Mouse (Mus musculus) embryonic facial prominence, embryonic 14.5 days (tissue): ENCODE measurements around the gene Arhgef25. TPM values are rescaled to one million over a fixed set of nuclear protein-coding genes. Genes with fewer than 3 reads are reported as not detected.

Experiments
- ATAC-seq: fragments of 200-750 bp; cut with Nextera tagmentation; 2 replicates; pipeline ENCODE4 v1.8.0; 2017; ENCODE audit warnings: low read depth, moderate number of reproducible peaks, moderate TSS enrichment
- DNase-seq: peaks from one replicate; pipeline ENCODE4 v3.0.0-alpha.2; 2015; ENCODE audit warnings: low spot score
- H3K27ac ChIP-seq: fragments of 300-500 bp; sonication (generic); replicated peaks from 2 replicates; pipeline ENCODE4 v1.5.1; 2014; ENCODE audit warnings: low read depth, mild to moderate bottlenecking, low read length, moderate library complexity
- H3K27me3 ChIP-seq: fragments of 300-500 bp; sonication (generic); replicated peaks from 2 replicates; pipeline ENCODE4 v1.6.1; 2014; ENCODE audit warnings: low read length; ENCODE audit not compliant: control insufficient read depth, insufficient read depth
- H3K36me3 ChIP-seq: fragments of 300-500 bp; sonication (generic); 2 replicates; pipeline ENCODE4 v1.6.1; 2014; ENCODE audit warnings: low read length, mixed read lengths; ENCODE audit not compliant: control insufficient read depth, insufficient read depth
- H3K4me1 ChIP-seq: fragments of 300-500 bp; sonication (generic); 2 replicates; pipeline ENCODE4 v1.6.1; 2014; ENCODE audit warnings: antibody characterized with exemption, low read length; ENCODE audit not compliant: control insufficient read depth, insufficient read depth
- H3K4me2 ChIP-seq: fragments of 300-500 bp; sonication (generic); 2 replicates; pipeline ENCODE4 v1.6.1; 2014; ENCODE audit warnings: low read depth, mild to moderate bottlenecking, low read length, moderate library complexity, mixed read lengths
- H3K4me3 ChIP-seq: fragments of 300-500 bp; sonication (generic); 2 replicates; pipeline ENCODE4 v1.5.1; 2014; ENCODE audit warnings: low read depth, mild to moderate bottlenecking, low read length
- H3K9ac ChIP-seq: fragments of 300-500 bp; sonication (generic); 2 replicates; pipeline ENCODE4 v1.6.1; 2014; ENCODE audit warnings: low read depth, mild to moderate bottlenecking, low read length, moderate library complexity, mixed read lengths
- H3K9me3 ChIP-seq: fragments of 300-500 bp; sonication (generic); 2 replicates; pipeline ENCODE4 v1.6.1; 2016; ENCODE audit warnings: low read length; ENCODE audit not compliant: control insufficient read depth
- WGBS: fragments of 180-500 bp; shearing (Covaris S2); extraction: QIAGEN DNeasy Blood & Tissue Kit; methylation state at CpG from one replicate; pipeline ENCODE4 v1.1.7; 2014; 5-methylcytosine and 5-hydroxymethylcytosine counted together
- polyA plus RNA-seq: library from polyadenylated mRNA; unstranded; fragments of >200 nt; fragmentation: Nextera tagmentation; extraction: Ambion mirVana; gene quantifications from 2 replicates; pipeline ENCODE4 v1.2.1, GENCODE M21; 2014

Gene Arhgef25
- polyA plus RNA-seq, 1 experiment from 2014 or later, result 76.7 TPM

GRCm38 (mm10) chr10:127178286-127179027 is 11.4 kb downstream of the Arhgef25 start:
- peaks cover 15% of the 10 kb centered on the region for H3K36me3 ChIP-seq
- H3K9ac ChIP-seq, result 0 out of 2 replicates have a peak overlapping the region, but pooled peaks have one; percentile 38
- peak overlapping the region; percentile 61 for H3K4me2 ChIP-seq
- H3K9me3 ChIP-seq, result no peaks in the 10 kb centered on the region
- no peak for DNase-seq
- H3K4me1 ChIP-seq, result peaks cover 7% of the 10 kb centered on the region; the same call in 1 of the 2 replicates
- 5% methylated on average over 36 of the region's 41 CpGs for WGBS
- peak overlapping the region; percentile 32 for H3K4me3 ChIP-seq
- H3K27ac ChIP-seq, result no peak overlapping the region
- no peak for ATAC-seq
- peaks cover 51% of the 10 kb centered on the region for H3K27me3 ChIP-seq

- peaks cover 51% of the 10 kb centered on the region for H3K27me3 ChIP-seq
- peak overlapping the region; percentile 61 for H3K4me2 ChIP-seq
- H3K9me3 ChIP-seq, result no peaks in the 10 kb centered on the region
- peak overlapping the region; percentile 32 for H3K4me3 ChIP-seq
- ATAC-seq (peak; percentile 68), DNase-seq (peak; percentile 87)
- peaks cover 8% of the 10 kb centered on the region for H3K36me3 ChIP-seq
- no peak overlapping the region for H3K27ac ChIP-seq
- H3K9ac ChIP-seq, result 0 out of 2 replicates have a peak overlapping the region, but pooled peaks have one; percentile 38
- peaks cover 7% of the 10 kb centered on the region; the same call in 1 of the 2 replicates for H3K4me1 ChIP-seq
- under 1% methylated on average over 23 of the region's 23 CpGs for WGBS
Observed at GRCm38 (mm10) chr10:127177719-127178118, 12.2 kb downstream of the Arhgef25 start.

GRCm38 (mm10) chr10:127177235-127177634 is 12.6 kb downstream of the Arhgef25 start:
- H3K36me3 ChIP-seq, result 0 out of 2 replicates have a peak, but pooled peaks cover 3% of the 10 kb centered on the region
- H3K27ac ChIP-seq, result no peak overlapping the region
- H3K27me3 ChIP-seq, result peaks cover 51% of the 10 kb centered on the region
- no peak for DNase-seq
- 20% methylated on average over 9 of the region's 9 CpGs for WGBS
- no peak overlapping the region for H3K9ac ChIP-seq
- no peaks in the 10 kb centered on the region for H3K9me3 ChIP-seq
- peaks cover 7% of the 10 kb centered on the region; the same call in 1 of the 2 replicates for H3K4me1 ChIP-seq
- no peak for ATAC-seq
- no peak overlapping the region for H3K4me3 ChIP-seq
- peak overlapping the region; percentile 61 for H3K4me2 ChIP-seq

GRCm38 (mm10) chr10:127176756-127177155 is 13.1 kb downstream of the Arhgef25 start:
- Histone ChIP-seq H3K4me2 (peak overlapping the region; percentile 15; the same call in 1 of the 2 replicates), H3K27me3 (peaks cover 48% of the 10 kb centered on the region), H3K9me3 (no peaks in the 10 kb centered on the region), H3K4me1 (peaks cover 7% of the 10 kb centered on the region; the same call in 1 of the 2 replicates), H3K9ac (no peak overlapping the region), H3K36me3 (no peaks in the 10 kb centered on the region), H3K4me3 (no peak overlapping the region), H3K27ac (no peak overlapping the region)
- 8% methylated on average over 7 of the region's 7 CpGs for WGBS
- ATAC-seq, result no peak
- DNase-seq, result no peak

GRCm38 (mm10) chr10:127176228-127176627 is 13.7 kb downstream of the Arhgef25 start:
- Histone ChIP-seq H3K27ac (no peak overlapping the region), H3K4me2 (no peak overlapping the region), H3K4me3 (no peak overlapping the region), H3K36me3 (no peaks in the 10 kb centered on the region), H3K27me3 (peaks cover 48% of the 10 kb centered on the region), H3K4me1 (peaks cover 7% of the 10 kb centered on the region; the same call in 1 of the 2 replicates), H3K9ac (no peak overlapping the region), H3K9me3 (no peaks in the 10 kb centered on the region)
- WGBS, result 35% methylated on average over 3 of the region's 3 CpGs
- ATAC-seq (no peak), DNase-seq (no peak)

- Histone ChIP-seq H3K4me1 (peaks cover 16% of the 10 kb centered on the region), H3K4me3 (no peak overlapping the region), H3K27me3 (peaks cover 48% of the 10 kb centered on the region), H3K27ac (no peak overlapping the region), H3K36me3 (no peaks in the 10 kb centered on the region), H3K9ac (no peak overlapping the region), H3K4me2 (no peak overlapping the region), H3K9me3 (no peaks in the 10 kb centered on the region)
- DNase-seq (no peak), ATAC-seq (no peak)
- 86% methylated on average over 7 of the region's 7 CpGs for WGBS
Observed at GRCm38 (mm10) chr10:127174170-127174569, 15.7 kb downstream of the Arhgef25 start.

- Histone ChIP-seq H3K4me1 (peaks cover 16% of the 10 kb centered on the region), H3K27me3 (peaks cover 46% of the 10 kb centered on the region), H3K27ac (no peak overlapping the region), H3K36me3 (no peaks in the 10 kb centered on the region), H3K9ac (no peak overlapping the region), H3K9me3 (no peaks in the 10 kb centered on the region), H3K4me2 (no peak overlapping the region), H3K4me3 (no peak overlapping the region)
- DNase-seq (no peak), ATAC-seq (no peak)
- WGBS, result 85% methylated on average over 16 of the region's 16 CpGs
Observed at GRCm38 (mm10) chr10:127173148-127174065, 16.5 kb downstream of the Arhgef25 start.

GRCm38 (mm10) chr10:127171631-127172200 is 18.2 kb downstream of the Arhgef25 start:
- 86% methylated on average over 15 of the region's 15 CpGs for WGBS
- peaks cover 45% of the 10 kb centered on the region for H3K27me3 ChIP-seq

More at GRCm38 (mm10) chr10:127171631-127172200, 18.2 kb downstream of the Arhgef25 start:
- Histone ChIP-seq H3K9me3 (no peaks in the 10 kb centered on the region), H3K36me3 (no peaks in the 10 kb centered on the region), H3K4me2 (no peak overlapping the region), H3K9ac (no peak overlapping the region), H3K4me1 (peaks cover 9% of the 10 kb centered on the region), H3K4me3 (no peak overlapping the region), H3K27ac (no peak overlapping the region)
- no peak for ATAC-seq
- no peak for DNase-seq
